Mouse (Mus musculus): ENCODE measurements around the gene Trex1.

Gene Trex1

GRCm38 (mm10) chr9:109087987-109088386, 28.5 kb upstream of the Trex1 start:
- DNase-seq (ENCODE audit: low read depth, low spot score), result no peak

GRCm38 (mm10) chr9:109084922-109085321, 25.4 kb upstream of the Trex1 start:
- DNase-seq (ENCODE audit: low read depth, low spot score), result no peak

- DNase-seq (ENCODE audit: low read depth, low spot score), result peak; percentile 67
These were observed 22.7 kb upstream of the Trex1 start, which contains the start of the genes Ccdc51 and Tma7 for GRCm38 (mm10) chr9:109082124-109082800. TSS of gene Ccdc51 (plus strand) at chr9:109082493. TSS of gene Tma7 (minus strand) at chr9:109082587.

- no peak for DNase-seq (ENCODE audit: low read depth, low spot score)
These were observed 22.2 kb upstream of the Trex1 start for GRCm38 (mm10) chr9:109081749-109082123.

GRCm38 (mm10) chr9:109080516-109080915, 21.0 kb upstream of the Trex1 start:
- DNase-seq (ENCODE audit: low read depth, low spot score), result no peak

GRCm38 (mm10) chr9:109073661-109074573, 14.4 kb upstream of the Trex1 start, which contains the start of gene Atrip:
TSS of gene Atrip (minus strand) at chr9:109074124.
- peak; percentile 71 for DNase-seq (ENCODE audit: low read depth, low spot score)

GRCm38 (mm10) chr9:109068095-109068735, 8.7 kb upstream of the Trex1 start:
- DNase-seq (ENCODE audit: low read depth, low spot score), result no peak

GRCm38 (mm10) chr9:109060898-109061295, 1.4 kb upstream of the Trex1 start:
- no peak for DNase-seq (ENCODE audit: low read depth, low spot score)

- no peak for DNase-seq (ENCODE audit: low read depth, low spot score)
These were observed 807 bp upstream of the Trex1 start for GRCm38 (mm10) chr9:109060184-109060897.

GRCm38 (mm10) chr9:109058006-109058765, 1.3 kb downstream of the Trex1 start:
- no peak for DNase-seq (ENCODE audit: low read depth, low spot score)

GRCm38 (mm10) chr9:109057543-109057942, 2.0 kb downstream of the Trex1 start:
- no peak for DNase-seq (ENCODE audit: low read depth, low spot score)

GRCm38 (mm10) chr9:109056916-109057315, 2.6 kb downstream of the Trex1 start:
- no peak for DNase-seq (ENCODE audit: low read depth, low spot score)

- no peak for DNase-seq (ENCODE audit: low read depth, low spot score)
These were observed 3.3 kb downstream of the Trex1 start for GRCm38 (mm10) chr9:109056081-109056690.

GRCm38 (mm10) chr9:109055271-109056030, 4.1 kb downstream of the Trex1 start:
- no peak for DNase-seq (ENCODE audit: low read depth, low spot score)

GRCm38 (mm10) chr9:109054712-109055111, 4.8 kb downstream of the Trex1 start:
- DNase-seq (ENCODE audit: low read depth, low spot score), result no peak

GRCm38 (mm10) chr9:109053851-109054250, 5.7 kb downstream of the Trex1 start:
- no peak for DNase-seq (ENCODE audit: low read depth, low spot score)

- DNase-seq (ENCODE audit: low read depth, low spot score), result no peak
These were observed 6.2 kb downstream of the Trex1 start for GRCm38 (mm10) chr9:109053366-109053765.

- DNase-seq (ENCODE audit: low read depth, low spot score), result no peak
These were observed 6.9 kb downstream of the Trex1 start for GRCm38 (mm10) chr9:109052490-109053260.
